Mouse (Mus musculus): ENCODE measurements around the gene Atf4.

The Atf4 gene

GRCm38 (mm10) chr15:80254847-80255645, at the start of gene Atf4:
TSS of gene Atf4 (plus strand) at chr15:80255184.
- peak; percentile 99 for DNase-seq

GRCm38 (mm10) chr15:80206057-80206565, 48.9 kb upstream of the Atf4 start:
- DNase-seq, result no peak

- DNase-seq, result peak; percentile 54
Measured at GRCm38 (mm10) chr15:80208446-80208845, 46.5 kb upstream of the Atf4 start.

GRCm38 (mm10) chr15:80213688-80214087, 41.3 kb upstream of the Atf4 start:
- no peak for DNase-seq

- DNase-seq, result peak; percentile 33
Measured at GRCm38 (mm10) chr15:80215716-80216479, 39.1 kb upstream of the Atf4 start.

GRCm38 (mm10) chr15:80216480-80216820, 38.5 kb upstream of the Atf4 start:
- no peak for DNase-seq

- DNase-seq, result no peak
Measured at GRCm38 (mm10) chr15:80217476-80217875, 37.5 kb upstream of the Atf4 start.

GRCm38 (mm10) chr15:80219211-80219610, 35.8 kb upstream of the Atf4 start:
- DNase-seq, result no peak

GRCm38 (mm10) chr15:80219705-80220657, 35.0 kb upstream of the Atf4 start:
- no peak for DNase-seq

GRCm38 (mm10) chr15:80221031-80221430, 34.0 kb upstream of the Atf4 start:
- no peak for DNase-seq

- DNase-seq, result no peak
Measured at GRCm38 (mm10) chr15:80223751-80224150, 31.2 kb upstream of the Atf4 start.

- peak; percentile 69 for DNase-seq
Measured at GRCm38 (mm10) chr15:80225208-80225607, 29.8 kb upstream of the Atf4 start.

GRCm38 (mm10) chr15:80225796-80226195, 29.2 kb upstream of the Atf4 start:
- peak; percentile 81 for DNase-seq

- DNase-seq, result no peak
Measured at GRCm38 (mm10) chr15:80228071-80228800, 26.7 kb upstream of the Atf4 start.

GRCm38 (mm10) chr15:80232331-80232730, 22.7 kb upstream of the Atf4 start:
- no peak for DNase-seq

- no peak for DNase-seq
Measured at GRCm38 (mm10) chr15:80233053-80233452, 21.9 kb upstream of the Atf4 start.

GRCm38 (mm10) chr15:80233733-80234509, 21.1 kb upstream of the Atf4 start, which contains the start of gene Mief1:
TSS of gene Mief1 (plus strand) at chr15:80234018.
- DNase-seq, result peak; percentile 99

- no peak for DNase-seq
Measured at GRCm38 (mm10) chr15:80235535-80235934, 19.4 kb upstream of the Atf4 start, which contains the start of gene AC140267.1. TSS of gene AC140267.1 (plus strand) at chr15:80235835.

GRCm38 (mm10) chr15:80248135-80248534, 6.8 kb upstream of the Atf4 start:
- DNase-seq, result no peak

- DNase-seq, result no peak
Measured at GRCm38 (mm10) chr15:80248596-80248995, 6.4 kb upstream of the Atf4 start.

- DNase-seq, result no peak
Measured at GRCm38 (mm10) chr15:80249672-80250071, 5.3 kb upstream of the Atf4 start.
